Mouse (Mus musculus): ENCODE data around the gene Tmem161a. TPM values are rescaled to one million over a fixed set of nuclear protein-coding genes. Genes with fewer than 3 reads are reported as not detected.

Tmem161a gene
- total RNA-seq, 2 experiments from 2014 or later, result 64.5 to 72.5 TPM

Other genes starting within 250 kb of the Tmem161a start
- gene Gatad2a, start 176.0 kb upstream of the Tmem161a start, total RNA-seq (2021), result 10 to 100 TPM; 60.9 to 74.5 TPM
- gene Mau2, start 129.6 kb upstream of the Tmem161a start, total RNA-seq (2021), result 10 to 100 TPM; 41.0 to 45.2 TPM
- gene Sugp1, start 129.5 kb upstream of the Tmem161a start, total RNA-seq (2021), result 10 to 100 TPM; 23.0 to 23.8 TPM
- under 1 TPM; 0.54 to 0.67 TPM for gene Tm6sf2, start 99.4 kb upstream of the Tmem161a start, total RNA-seq (2021)
- not detected for gene Hapln4, start 88.9 kb upstream of the Tmem161a start, total RNA-seq (2021)
- under 1 TPM; 0.07 to 0.08 TPM for gene Ncan, start 51.5 kb upstream of the Tmem161a start, total RNA-seq (2021)
- gene Nr2c2ap, start 41.0 kb upstream of the Tmem161a start, total RNA-seq (2021), result 10 to 100 TPM in 1 of 2 experiments, 1 to 10 TPM in 1; 8.6 to 10.3 TPM
- 10 to 100 TPM; 12.7 to 16.6 TPM for gene Rfxank, start 33.2 kb upstream of the Tmem161a start, total RNA-seq (2021)
- 10 to 100 TPM; 25.6 to 27.7 TPM for gene Borcs8, start 32.9 kb upstream of the Tmem161a start, total RNA-seq (2021)
- gene Mef2b, start 32.6 kb upstream of the Tmem161a start, total RNA-seq (2021), result under 1 TPM; 0.26 to 0.56 TPM
- 10 to 100 TPM; 26.2 to 27.9 TPM for gene Slc25a42, start 39.9 kb downstream of the Tmem161a start, total RNA-seq (2021)
- gene Sugp2, start 61.9 kb downstream of the Tmem161a start, total RNA-seq (2021), result 10 to 100 TPM; 49.1 to 52.6 TPM
- 10 to 100 TPM; 16.1 to 16.4 TPM for gene Armc6, start 62.1 kb downstream of the Tmem161a start, total RNA-seq (2021)
- gene Homer3, start 110.5 kb downstream of the Tmem161a start, total RNA-seq (2021), result 10 to 100 TPM; 23.2 to 24.3 TPM
- 10 to 100 TPM; 42.8 to 42.9 TPM for gene Ddx49, start 130.1 kb downstream of the Tmem161a start, total RNA-seq (2021)
- 100 to 1,000 TPM; 168 to 177 TPM for gene Cope, start 130.2 kb downstream of the Tmem161a start, total RNA-seq (2021)
- 10 to 100 TPM; 23.1 to 24.4 TPM for gene Cers1, start 143.4 kb downstream of the Tmem161a start, total RNA-seq (2021)
- 1 to 10 TPM; 3.5 to 4.0 TPM for gene Gdf1, start 157.5 kb downstream of the Tmem161a start, total RNA-seq (2021)
- gene Upf1, start 180.9 kb downstream of the Tmem161a start, total RNA-seq (2021), result 10 to 100 TPM; 45.0 to 47.9 TPM
- 1 to 10 TPM; 4.6 to 9.3 TPM for gene Comp, start 201.2 kb downstream of the Tmem161a start, total RNA-seq (2021)

Measured in gastrocnemius, postnatal 4 days (tissue).